Mouse (Mus musculus): ENCODE data around the gene Mybpc2.

The Mybpc2 gene

DNA sequence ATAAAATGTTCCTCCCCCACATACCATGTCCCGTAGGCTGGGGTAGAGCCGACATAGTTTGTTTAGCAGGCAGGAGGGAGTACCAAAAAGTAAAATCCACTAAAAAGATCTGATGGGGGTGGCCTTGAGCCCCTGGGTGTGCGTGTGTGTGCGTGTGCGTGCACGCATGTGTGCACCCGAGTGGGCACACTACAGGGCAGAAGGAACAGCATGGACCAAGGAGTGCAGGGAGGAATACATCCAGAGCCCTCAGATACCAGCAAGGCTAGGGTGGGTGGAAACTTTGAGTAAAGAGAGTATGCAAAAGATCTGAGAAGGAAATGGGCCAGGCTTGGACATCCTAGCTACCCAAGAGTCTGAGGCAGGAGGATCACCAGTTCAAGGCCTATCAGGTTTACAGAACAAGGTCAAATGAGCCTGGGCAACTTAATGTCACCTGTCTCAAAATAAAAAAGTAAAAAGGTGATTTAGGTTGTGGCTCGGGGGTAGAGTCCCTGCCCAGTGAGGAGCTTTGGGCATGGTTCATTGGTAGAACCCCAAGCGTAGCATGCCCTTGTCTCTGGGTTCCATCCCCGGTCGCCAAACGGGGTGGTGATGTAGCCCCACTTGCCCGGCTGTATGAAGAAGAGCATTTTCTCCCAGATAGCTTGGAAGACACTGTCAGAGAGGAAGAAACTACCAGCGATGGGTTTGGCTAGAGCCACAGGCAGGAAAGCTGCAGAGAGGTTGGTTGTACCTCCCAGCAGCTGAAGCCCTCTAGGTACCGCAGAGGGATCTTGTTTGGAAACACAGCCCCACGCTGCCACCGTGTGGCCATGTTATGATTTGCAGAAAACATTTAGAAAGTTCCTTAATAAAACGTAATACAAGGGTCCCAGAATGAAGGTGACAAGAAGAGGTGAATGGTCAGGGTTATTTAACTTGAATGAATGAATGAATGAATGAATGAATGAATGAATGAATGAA, 36.3 kb upstream of the Mybpc2 start:
- Histone ChIP-seq H3K27me3 (ENCODE audit: insufficient read depth, low read length) (no peaks in the 10 kb centered on the region), H3K4me3 (replicated peaks; ENCODE audit: low read length) (0 out of 2 replicates have a peak overlapping the region, but pooled peaks have one; percentile 23), H3K36me3 (ENCODE audit: insufficient read depth, low read length) (peaks cover 2% of the 10 kb centered on the region; the same call in 1 of the 2 replicates), H3K4me1 (replicated peaks; ENCODE audit: low read depth, low read length) (peaks cover 75% of the 10 kb centered on the region), H3K9me3 (ENCODE audit: low read length) (no peaks in the 10 kb centered on the region)
- no peak for TF ChIP-seq POU5F1 (IDR thresholded peaks at IDR 0.05; ENCODE audit: borderline replicate concordance, low read length)
- peak; percentile 55 for TF ChIP-seq CTCF (conservative IDR thresholded peaks at IDR 0.05; ENCODE audit: low read length)

DNA sequence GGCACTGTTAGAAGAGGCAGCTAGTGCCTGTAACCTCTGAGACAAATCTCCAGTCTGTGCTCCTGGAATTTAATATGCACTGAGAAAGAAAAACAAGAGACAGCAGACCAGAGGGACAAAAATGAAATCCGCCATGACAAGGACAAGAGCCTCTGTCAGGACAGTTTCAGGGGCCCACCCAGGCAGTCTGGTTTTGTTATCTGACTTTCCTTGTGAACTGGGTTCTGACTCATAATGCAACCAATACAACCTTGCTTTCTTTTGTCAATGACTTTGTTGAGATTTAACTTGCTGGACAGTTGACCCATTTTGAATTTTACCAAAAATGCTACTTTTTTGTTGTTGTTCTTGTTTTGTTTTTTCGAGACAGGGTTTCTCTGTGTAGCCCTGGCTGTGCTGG, 33.2 kb upstream of the Mybpc2 start:
- H3K27me3 ChIP-seq (ENCODE audit: insufficient read depth, low read length): no peaks in the 10 kb centered on the region
- H3K9me3 ChIP-seq (ENCODE audit: low read length): no peaks in the 10 kb centered on the region
- H3K4me3 ChIP-seq (replicated peaks; ENCODE audit: low read length): 0 out of 2 replicates have a peak overlapping the region, but pooled peaks have one; percentile 39
- H3K36me3 ChIP-seq (ENCODE audit: insufficient read depth, low read length): peaks cover 9% of the 10 kb centered on the region
- TF ChIP-seq NANOG (IDR thresholded peaks at IDR 0.05; ENCODE audit: borderline replicate concordance, low read length) (no peak), CTCF (conservative IDR thresholded peaks at IDR 0.05; ENCODE audit: low read length) (no peak), POU5F1 (IDR thresholded peaks at IDR 0.05; ENCODE audit: borderline replicate concordance, low read length) (no peak)
- peaks cover 68% of the 10 kb centered on the region for H3K4me1 ChIP-seq (replicated peaks; ENCODE audit: low read depth, low read length)

DNA sequence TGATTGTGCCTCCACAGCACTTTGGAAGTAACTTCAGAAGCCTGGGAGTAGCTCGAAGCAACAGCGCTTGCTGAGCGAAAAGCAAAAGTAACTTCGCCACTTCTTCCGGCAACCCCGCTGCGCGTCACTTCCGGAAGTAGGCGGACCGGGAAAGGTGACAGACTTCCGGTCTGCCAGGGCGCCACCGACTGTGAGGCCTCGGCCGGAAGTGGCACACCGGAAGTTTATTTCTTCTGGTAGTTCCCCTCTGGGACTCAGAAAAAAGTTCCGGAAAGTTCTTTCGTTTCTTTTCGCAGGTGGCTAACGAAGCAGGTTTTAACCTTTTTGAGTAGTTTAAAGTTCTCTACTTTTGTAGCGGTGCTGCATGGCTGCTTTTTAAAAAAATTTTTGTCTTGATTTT, 29.4 kb upstream of the Mybpc2 start, which contains the start of gene Nr1h2:
Gene Nr1h2, minus strand, starts transcription at position 126 of the 400 bp plus-strand sequence.
- peak within 1 kb of the TSS; percentile 100 for H3K4me3 ChIP-seq (replicated peaks; ENCODE audit: low read length)
- no peak for TF ChIP-seq CTCF (conservative IDR thresholded peaks at IDR 0.05; ENCODE audit: low read length)
- TF ChIP-seq NANOG (IDR thresholded peaks at IDR 0.05; ENCODE audit: borderline replicate concordance, low read length): no peak
- TF ChIP-seq POU5F1 (IDR thresholded peaks at IDR 0.05; ENCODE audit: borderline replicate concordance, low read length): no peak
- H3K27me3 ChIP-seq (ENCODE audit: insufficient read depth, low read length): no peaks in the 10 kb centered on the region
- peaks cover 82% of the 10 kb centered on the region for H3K4me1 ChIP-seq (replicated peaks; ENCODE audit: low read depth, low read length)
- H3K36me3 ChIP-seq (ENCODE audit: insufficient read depth, low read length): peaks cover 43% of the 10 kb centered on the region
- no peaks in the 10 kb centered on the region for H3K9me3 ChIP-seq (ENCODE audit: low read length)

DNA sequence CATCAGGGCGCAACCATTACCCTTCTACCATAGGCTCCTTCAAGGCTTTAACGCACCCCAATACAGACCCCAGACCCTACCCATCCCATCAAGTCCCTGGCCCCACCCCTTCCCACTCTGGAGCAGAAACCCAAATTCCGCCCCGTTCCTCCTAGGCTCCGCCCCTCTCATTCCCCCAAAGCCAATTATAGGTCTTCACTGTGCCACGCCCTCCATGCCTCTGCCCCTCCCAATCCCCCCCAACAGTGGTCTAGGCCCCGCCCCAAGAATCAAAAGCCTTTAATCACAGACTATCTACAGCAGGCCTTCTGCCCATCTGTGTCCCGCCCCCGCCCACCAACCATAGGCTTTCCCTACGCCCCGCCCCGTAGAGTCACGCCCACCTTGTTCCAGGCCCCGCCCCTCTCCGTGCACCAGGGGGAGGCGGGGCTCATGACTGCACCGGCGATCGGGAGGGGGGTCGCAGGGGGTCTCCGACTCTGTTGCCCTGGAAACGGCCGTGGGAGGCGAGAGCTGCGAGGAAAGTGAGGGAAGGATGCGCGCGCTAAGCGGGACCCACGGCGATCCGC, 28.8 kb upstream of the Mybpc2 start:
- Histone ChIP-seq H3K9me3 (ENCODE audit: low read length) (no peaks in the 10 kb centered on the region), H3K36me3 (ENCODE audit: insufficient read depth, low read length) (peaks cover 43% of the 10 kb centered on the region), H3K4me1 (replicated peaks; ENCODE audit: low read depth, low read length) (peaks cover 77% of the 10 kb centered on the region), H3K27me3 (ENCODE audit: insufficient read depth, low read length) (no peaks in the 10 kb centered on the region), H3K4me3 (replicated peaks; ENCODE audit: low read length) (peak overlapping the region; percentile 100)
- no peak for TF ChIP-seq POU5F1 (IDR thresholded peaks at IDR 0.05; ENCODE audit: borderline replicate concordance, low read length)
- no peak for TF ChIP-seq NANOG (IDR thresholded peaks at IDR 0.05; ENCODE audit: borderline replicate concordance, low read length)
- no peak for TF ChIP-seq CTCF (conservative IDR thresholded peaks at IDR 0.05; ENCODE audit: low read length)

DNA sequence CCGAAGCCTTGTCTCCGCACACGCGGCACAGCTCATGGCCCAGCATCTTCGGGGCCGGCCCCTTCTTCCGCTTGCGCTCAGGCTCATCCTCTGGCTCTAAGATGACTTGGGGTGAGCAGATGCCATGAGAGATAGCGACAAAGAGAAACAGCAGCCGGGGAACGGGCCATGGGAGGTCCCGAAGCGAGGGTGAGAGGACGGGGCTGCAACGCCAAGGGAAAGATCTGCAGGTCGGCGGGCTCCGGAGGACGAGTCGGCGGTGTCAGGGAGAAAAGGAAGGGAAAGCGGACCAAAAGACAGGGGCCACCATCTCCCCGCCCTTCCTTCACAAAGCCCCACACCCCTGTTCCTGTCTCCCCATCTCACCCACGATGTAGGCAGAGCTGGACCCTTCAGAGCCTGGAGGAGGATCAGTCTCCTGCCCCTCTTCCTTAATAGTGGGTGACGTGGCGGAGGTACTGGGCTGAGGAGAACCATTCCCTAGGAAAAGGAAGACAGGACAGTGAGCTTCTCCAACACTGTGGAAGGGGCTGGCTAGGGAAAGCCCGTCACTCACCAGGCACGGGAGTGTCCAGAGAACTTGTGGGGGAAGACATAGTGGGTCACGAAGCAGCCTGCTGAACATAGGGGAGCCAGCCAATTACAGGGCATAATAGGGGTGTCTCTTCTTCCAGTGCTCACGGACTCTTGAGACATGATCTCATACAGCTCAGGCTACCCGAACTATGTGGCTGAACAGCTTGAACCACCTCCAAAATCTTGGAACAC, 27.9 kb upstream of the Mybpc2 start:
- Histone ChIP-seq H3K36me3 (ENCODE audit: insufficient read depth, low read length) (peaks cover 47% of the 10 kb centered on the region), H3K4me3 (replicated peaks; ENCODE audit: low read length) (peak overlapping the region; percentile 74), H3K9me3 (ENCODE audit: low read length) (no peaks in the 10 kb centered on the region), H3K4me1 (replicated peaks; ENCODE audit: low read depth, low read length) (peaks cover 76% of the 10 kb centered on the region), H3K27me3 (ENCODE audit: insufficient read depth, low read length) (no peaks in the 10 kb centered on the region)
- TF ChIP-seq POU5F1 (IDR thresholded peaks at IDR 0.05; ENCODE audit: borderline replicate concordance, low read length) (no peak), NANOG (IDR thresholded peaks at IDR 0.05; ENCODE audit: borderline replicate concordance, low read length) (no peak), CTCF (conservative IDR thresholded peaks at IDR 0.05; ENCODE audit: low read length) (no peak)

DNA sequence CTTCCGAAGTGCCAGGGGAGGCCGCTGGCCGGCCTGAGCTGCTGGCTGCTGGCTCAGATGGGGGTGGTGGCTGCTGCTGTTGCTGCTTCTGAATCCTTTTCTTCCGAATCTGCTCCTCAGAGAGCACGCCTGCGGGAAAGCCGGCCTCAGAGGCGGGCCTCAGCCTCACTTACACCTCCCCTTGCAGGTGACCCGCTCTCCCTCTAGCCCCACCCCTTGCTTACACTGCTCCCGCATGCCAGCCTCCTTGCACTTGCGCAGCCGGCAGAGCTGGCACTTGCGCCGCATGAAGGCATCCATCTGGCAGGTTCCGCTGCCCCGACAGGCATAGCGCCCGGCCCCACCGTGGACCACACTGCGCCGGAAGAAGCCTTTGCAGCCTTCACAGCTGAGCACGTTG, 27.3 kb upstream of the Mybpc2 start:
- Histone ChIP-seq H3K27me3 (ENCODE audit: insufficient read depth, low read length) (no peaks in the 10 kb centered on the region), H3K4me1 (replicated peaks; ENCODE audit: low read depth, low read length) (peaks cover 76% of the 10 kb centered on the region), H3K4me3 (replicated peaks; ENCODE audit: low read length) (peak overlapping the region; percentile 74), H3K36me3 (ENCODE audit: insufficient read depth, low read length) (peaks cover 52% of the 10 kb centered on the region), H3K9me3 (ENCODE audit: low read length) (no peaks in the 10 kb centered on the region)
- no peak for TF ChIP-seq NANOG (IDR thresholded peaks at IDR 0.05; ENCODE audit: borderline replicate concordance, low read length)
- TF ChIP-seq CTCF (conservative IDR thresholded peaks at IDR 0.05; ENCODE audit: low read length): no peak
- TF ChIP-seq POU5F1 (IDR thresholded peaks at IDR 0.05; ENCODE audit: borderline replicate concordance, low read length): no peak

DNA sequence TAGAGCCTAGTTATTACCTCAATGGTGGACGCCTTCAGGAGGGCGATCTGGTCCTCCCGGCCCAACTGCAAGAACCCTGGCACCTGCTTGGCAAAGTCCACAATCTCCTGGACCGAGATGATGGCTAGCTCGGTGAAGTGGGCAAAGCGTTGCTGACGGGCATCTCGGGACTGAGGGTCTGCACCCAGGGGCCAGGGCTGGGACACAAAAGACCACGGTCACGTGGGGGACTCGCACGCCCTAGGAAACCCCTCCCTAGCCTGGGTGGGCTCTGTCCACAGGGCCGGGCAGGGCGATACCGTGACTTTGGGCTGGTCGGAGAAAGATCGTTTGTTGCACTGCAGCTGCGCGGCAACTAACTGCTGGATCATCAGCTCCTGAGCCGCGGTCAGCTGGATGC, 26.8 kb upstream of the Mybpc2 start:
- H3K27me3 ChIP-seq (ENCODE audit: insufficient read depth, low read length): no peaks in the 10 kb centered on the region
- no peak for TF ChIP-seq POU5F1 (IDR thresholded peaks at IDR 0.05; ENCODE audit: borderline replicate concordance, low read length)
- no peak for TF ChIP-seq CTCF (conservative IDR thresholded peaks at IDR 0.05; ENCODE audit: low read length)

DNA sequence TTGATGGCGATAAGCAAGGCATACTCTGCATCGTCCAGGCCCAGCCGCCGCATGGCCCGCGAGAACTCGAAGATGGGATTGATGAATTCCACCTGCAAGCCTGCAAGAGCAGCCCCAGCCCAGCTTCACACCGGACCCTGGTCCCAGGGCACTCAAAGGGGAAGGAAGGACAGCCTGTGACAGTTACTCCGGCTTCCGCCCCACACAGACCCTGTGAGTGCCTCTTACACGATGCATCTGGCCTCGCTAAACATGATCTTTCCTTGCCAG, 25.9 kb upstream of the Mybpc2 start:
- Histone ChIP-seq H3K9me3 (ENCODE audit: low read length) (no peaks in the 10 kb centered on the region), H3K4me1 (replicated peaks; ENCODE audit: low read depth, low read length) (peaks cover 73% of the 10 kb centered on the region), H3K4me3 (replicated peaks; ENCODE audit: low read length) (no peak overlapping the region), H3K27me3 (ENCODE audit: insufficient read depth, low read length) (no peaks in the 10 kb centered on the region), H3K36me3 (ENCODE audit: insufficient read depth, low read length) (peaks cover 55% of the 10 kb centered on the region)
- TF ChIP-seq NANOG (IDR thresholded peaks at IDR 0.05; ENCODE audit: borderline replicate concordance, low read length): no peak
- TF ChIP-seq CTCF (conservative IDR thresholded peaks at IDR 0.05; ENCODE audit: low read length): no peak
- no peak for TF ChIP-seq POU5F1 (IDR thresholded peaks at IDR 0.05; ENCODE audit: borderline replicate concordance, low read length)

More for the DNA sequence above, 26.8 kb upstream of the Mybpc2 start:
- peak overlapping the region; percentile 74 for H3K4me3 ChIP-seq (replicated peaks; ENCODE audit: low read length)
- no peaks in the 10 kb centered on the region for H3K9me3 ChIP-seq (ENCODE audit: low read length)
- H3K36me3 ChIP-seq (ENCODE audit: insufficient read depth, low read length): peaks cover 56% of the 10 kb centered on the region
- peaks cover 76% of the 10 kb centered on the region for H3K4me1 ChIP-seq (replicated peaks; ENCODE audit: low read depth, low read length)
